Mouse (Mus musculus): ENCODE measurements around the gene Kcnip3.

DNA sequence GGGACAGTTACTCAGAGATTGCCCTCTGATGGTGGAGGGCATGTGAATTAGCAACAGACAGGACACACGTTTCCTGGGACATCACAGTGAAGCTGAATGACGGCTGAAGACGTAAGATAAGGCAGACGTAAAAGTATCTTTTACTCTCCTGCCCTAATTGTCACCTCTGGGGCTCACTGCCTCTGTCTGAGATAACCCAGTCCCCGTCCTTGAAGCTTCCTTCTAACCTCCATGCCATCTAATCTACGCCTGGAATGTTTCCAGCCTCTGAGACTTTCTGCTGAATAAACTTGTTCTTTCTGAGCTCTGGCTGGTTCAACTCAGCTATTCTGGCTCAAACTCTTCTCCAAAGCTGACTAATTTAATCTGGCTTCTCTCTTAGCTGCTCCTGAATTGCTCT is 70.1 kb downstream of the Kcnip3 start:
- TF ChIP-seq MAX (IDR thresholded peaks at IDR 0.05; ENCODE audit: low read depth) (no peak), POLR2A (IDR thresholded peaks at IDR 0.05; ENCODE audit: insufficient read length, low read depth) (no peak)
